Mouse (Mus musculus): ENCODE data around the gene Tgfb1. TPM values are rescaled to one million over a fixed set of nuclear protein-coding genes. Genes with fewer than 3 reads are reported as not detected.

Gene Tgfb1
- polyA plus RNA-seq, 1 experiment from 2014 or later, result 2.5 TPM

DNA sequence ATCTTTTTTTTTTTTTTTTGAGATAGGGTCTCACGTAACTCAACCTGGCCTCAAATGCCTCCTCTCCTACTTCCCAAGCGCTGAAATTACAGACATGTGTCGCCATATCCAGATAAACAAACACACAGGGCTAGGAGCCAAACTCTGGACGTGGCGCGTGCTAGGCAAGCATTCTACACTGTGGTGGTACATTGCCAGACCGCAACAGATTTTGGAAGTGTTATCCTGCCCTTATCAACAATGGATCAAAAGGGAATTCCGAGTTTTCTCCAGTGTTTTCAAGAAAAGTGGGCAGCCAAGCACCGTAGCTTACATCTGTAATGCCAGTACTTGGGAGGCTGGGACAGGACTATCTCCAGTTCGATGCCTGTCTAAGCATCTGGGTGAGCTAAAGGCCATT is 29.0 kb upstream of the Tgfb1 start:
- peak overlapping the region; percentile 59 for H3K4me3 ChIP-seq
- no peaks in the 10 kb centered on the region for H3K27me3 ChIP-seq
- H3K9me3 ChIP-seq, result no peaks in the 10 kb centered on the region
- no peak overlapping the region for H3K27ac ChIP-seq
- H3K9ac ChIP-seq, result peak overlapping the region; percentile 65
- WGBS, result 37% methylated on average over 10 of the region's 10 CpGs
- H3K4me2 ChIP-seq (replicated peaks), result peak overlapping the region; percentile 81
- H3K36me3 ChIP-seq, result peaks cover 4% of the 10 kb centered on the region; the same call in 1 of the 2 replicates
- ATAC-seq (ENCODE audit: insufficient number of reproducible peaks, insufficient read depth, low FRiP score, low TSS enrichment), result no peak
- H3K4me1 ChIP-seq, result peaks cover 24% of the 10 kb centered on the region

DNA sequence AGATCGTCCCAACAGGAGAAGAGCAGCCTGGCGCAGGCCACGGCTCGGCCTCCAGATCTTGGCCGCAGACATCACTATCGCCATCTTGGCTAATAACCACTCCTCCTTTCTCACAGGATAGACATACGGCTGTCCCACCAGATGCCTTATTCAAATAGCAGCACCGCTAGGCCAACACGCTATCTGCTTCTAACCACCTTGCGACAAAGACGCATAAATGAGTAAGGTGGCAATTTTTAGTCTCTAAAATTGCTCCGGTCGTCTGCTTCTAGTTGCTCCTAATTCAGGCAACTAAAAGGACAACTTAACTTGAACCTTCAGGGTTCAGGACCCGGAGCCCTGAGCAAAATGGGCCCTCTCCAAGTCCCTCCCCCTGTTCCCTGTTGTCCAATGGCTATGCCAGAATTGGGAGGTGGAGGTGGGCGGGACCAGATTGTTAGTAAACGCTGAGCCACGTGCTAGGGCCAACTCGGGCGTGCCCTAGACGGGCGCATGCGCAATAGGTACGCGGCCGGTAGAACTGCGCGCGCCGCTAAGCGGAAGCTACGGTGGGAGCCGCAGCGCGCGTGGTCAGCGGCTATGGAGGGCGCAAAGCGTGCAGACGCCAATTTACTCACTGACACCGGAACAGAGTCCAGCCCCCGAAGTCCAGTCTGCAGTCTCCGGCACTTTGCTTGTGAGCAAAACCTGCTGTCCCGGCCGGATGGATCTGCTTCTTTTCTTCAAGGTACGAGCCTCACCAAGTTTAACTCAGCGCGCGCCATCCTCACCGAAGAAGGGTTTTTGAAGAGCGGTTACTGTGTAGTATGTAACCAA is 27.9 kb upstream of the Tgfb1 start, which contains the start of the genes Bckdha and Exosc5:
Gene Bckdha (minus strand): TSS at position 325 of the 816 bp plus-strand sequence.
Gene Exosc5 (plus strand): TSS at position 508 of the 816 bp plus-strand sequence.
- Histone ChIP-seq H3K4me3 (peak within 1 kb of the TSS; percentile 59), H3K27me3 (no peaks in the 10 kb centered on the region), H3K9ac (peak within 1 kb of the TSS; percentile 65), H3K4me1 (peaks cover 24% of the 10 kb centered on the region), H3K9me3 (no peaks in the 10 kb centered on the region), H3K36me3 (peaks cover 12% of the 10 kb centered on the region), H3K27ac (0 out of 2 replicates have a peak within 1 kb of the TSS, but pooled peaks have one; percentile 12), H3K4me2 (replicated peaks) (peak within 1 kb of the TSS; percentile 81)
- under 1% methylated on average over 50 of the region's 50 CpGs for WGBS
- peak; percentile 96 for ATAC-seq (ENCODE audit: insufficient number of reproducible peaks, insufficient read depth, low FRiP score, low TSS enrichment)

DNA sequence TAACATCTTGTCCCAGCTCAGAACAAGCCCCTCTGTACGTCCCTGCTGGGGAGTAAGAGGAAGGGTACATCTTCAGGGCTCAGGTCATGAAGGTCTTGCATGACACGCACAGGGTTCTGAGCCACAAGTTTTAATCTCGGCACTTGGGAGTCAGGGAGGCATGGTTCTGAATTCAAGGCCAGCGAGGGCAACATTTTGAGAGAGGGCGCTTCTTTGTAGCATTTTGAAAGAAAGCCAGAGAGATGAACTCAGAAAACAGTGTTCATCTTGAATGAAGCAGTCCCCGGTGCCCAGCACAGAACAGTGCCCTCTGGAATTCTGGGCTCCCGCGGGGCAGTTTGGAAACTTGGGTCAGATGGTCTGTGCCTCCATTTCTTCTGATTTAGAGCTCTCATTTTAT is 20.4 kb upstream of the Tgfb1 start:
- Histone ChIP-seq H3K4me2 (replicated peaks) (no peak overlapping the region), H3K27ac (no peak overlapping the region), H3K9me3 (no peaks in the 10 kb centered on the region), H3K36me3 (peaks cover 57% of the 10 kb centered on the region), H3K4me3 (no peak overlapping the region), H3K27me3 (no peaks in the 10 kb centered on the region), H3K4me1 (no peaks in the 10 kb centered on the region), H3K9ac (no peak overlapping the region)
- 91% methylated on average over 8 of the region's 8 CpGs for WGBS
- ATAC-seq (ENCODE audit: insufficient number of reproducible peaks, insufficient read depth, low FRiP score, low TSS enrichment), result no peak

DNA sequence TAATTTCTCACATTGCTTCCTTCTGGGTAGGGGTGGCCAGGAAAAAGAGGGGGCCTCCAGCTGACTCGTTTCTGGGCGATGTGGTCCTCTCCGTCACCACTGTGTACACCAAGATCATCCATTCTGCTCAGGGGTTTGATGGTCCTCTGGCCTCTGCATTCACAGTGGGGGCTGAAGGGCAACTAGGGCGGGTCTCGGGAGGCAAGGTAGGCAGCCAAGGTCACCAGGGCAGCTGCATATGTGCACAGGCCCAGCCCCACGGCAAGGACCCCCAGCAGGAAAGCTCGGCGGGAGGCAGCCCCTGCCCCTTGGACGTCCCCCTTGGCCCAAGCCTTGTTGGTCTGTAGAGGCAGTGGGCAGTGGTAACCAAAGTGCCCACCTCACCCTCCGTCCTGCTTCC is 17.6 kb upstream of the Tgfb1 start:
- Histone ChIP-seq H3K27me3 (peaks cover 12% of the 10 kb centered on the region), H3K27ac (no peak overlapping the region), H3K9ac (no peak overlapping the region), H3K36me3 (peaks cover 42% of the 10 kb centered on the region), H3K4me3 (no peak overlapping the region), H3K9me3 (no peaks in the 10 kb centered on the region), H3K4me1 (no peaks in the 10 kb centered on the region), H3K4me2 (replicated peaks) (no peak overlapping the region)
- 89% methylated on average over 10 of the region's 10 CpGs for WGBS
- no peak for ATAC-seq (ENCODE audit: insufficient number of reproducible peaks, insufficient read depth, low FRiP score, low TSS enrichment)

DNA sequence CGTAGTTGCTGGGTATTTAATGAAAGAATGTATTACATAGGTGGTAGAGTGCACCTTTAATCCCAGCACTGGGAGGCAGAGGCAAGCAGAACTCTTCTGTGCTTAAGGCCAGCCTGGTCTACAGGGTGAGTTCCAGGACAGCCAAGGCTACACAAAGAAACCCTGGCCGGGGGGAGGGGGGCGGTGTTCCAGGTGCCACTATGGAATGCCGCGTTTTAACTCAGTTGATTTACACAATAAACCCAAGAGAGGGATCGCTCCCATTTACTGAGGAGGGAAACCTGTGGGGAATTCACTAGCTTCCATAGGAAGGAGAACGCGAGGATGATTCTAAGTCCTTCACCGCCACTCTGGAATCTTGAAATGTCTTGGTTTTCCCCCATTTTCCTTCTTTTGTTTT is 17.2 kb upstream of the Tgfb1 start:
- WGBS, result 82% methylated on average over 9 of the region's 9 CpGs
- no peak overlapping the region for H3K9ac ChIP-seq
- peaks cover 17% of the 10 kb centered on the region for H3K27me3 ChIP-seq
- H3K4me3 ChIP-seq, result no peak overlapping the region
- no peak for ATAC-seq (ENCODE audit: insufficient number of reproducible peaks, insufficient read depth, low FRiP score, low TSS enrichment)
- H3K27ac ChIP-seq, result no peak overlapping the region
- H3K4me2 ChIP-seq (replicated peaks), result no peak overlapping the region
- H3K9me3 ChIP-seq, result no peaks in the 10 kb centered on the region
- H3K4me1 ChIP-seq, result no peaks in the 10 kb centered on the region
- H3K36me3 ChIP-seq, result peaks cover 38% of the 10 kb centered on the region

DNA sequence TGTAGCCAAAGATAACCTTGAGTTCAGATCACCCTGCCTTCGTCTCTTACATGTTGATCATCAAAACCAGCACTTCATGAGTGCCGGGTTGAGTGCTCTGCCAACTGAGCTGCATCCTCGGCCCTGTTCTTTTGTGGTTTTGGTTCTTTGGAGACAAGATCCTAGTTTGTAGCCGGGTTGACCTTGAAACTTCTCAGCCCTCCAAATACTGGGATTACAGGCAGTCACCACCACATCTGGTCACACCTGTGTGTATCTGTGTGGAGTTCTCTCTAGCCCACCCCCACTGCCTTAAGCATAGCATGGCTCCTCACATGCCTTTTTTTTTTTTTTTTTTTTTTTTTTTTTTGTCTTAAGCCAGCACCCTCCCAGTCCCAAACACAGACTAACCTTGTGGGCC is 16.7 kb upstream of the Tgfb1 start:
- Histone ChIP-seq H3K4me3 (no peak overlapping the region), H3K4me2 (replicated peaks) (no peak overlapping the region), H3K27me3 (peaks cover 22% of the 10 kb centered on the region), H3K36me3 (peaks cover 38% of the 10 kb centered on the region), H3K27ac (no peak overlapping the region), H3K9me3 (no peaks in the 10 kb centered on the region), H3K4me1 (no peaks in the 10 kb centered on the region), H3K9ac (no peak overlapping the region)
- ATAC-seq (ENCODE audit: insufficient number of reproducible peaks, insufficient read depth, low FRiP score, low TSS enrichment), result no peak
- WGBS, result 94% methylated on average over 4 of the region's 4 CpGs

DNA sequence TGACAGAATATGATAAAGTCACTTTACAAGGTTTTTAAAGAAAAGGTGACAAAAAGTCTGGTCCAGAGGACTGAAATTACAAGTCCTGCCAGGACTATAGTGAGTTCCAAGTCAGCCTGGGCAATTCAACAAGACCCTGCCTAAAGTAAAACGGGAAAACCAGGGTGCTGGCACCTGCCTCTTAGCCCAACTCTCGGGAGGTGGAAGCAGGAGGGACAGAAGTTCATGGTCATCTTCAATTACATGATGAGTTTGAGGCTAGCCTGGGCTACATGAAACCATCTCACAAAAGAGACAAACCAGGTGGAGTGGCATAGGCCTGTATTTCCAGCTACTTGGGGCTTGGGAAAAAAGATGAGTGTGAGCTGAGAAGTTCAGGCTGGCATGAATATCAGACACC is 15.1 kb upstream of the Tgfb1 start:
- ATAC-seq (ENCODE audit: insufficient number of reproducible peaks, insufficient read depth, low FRiP score, low TSS enrichment), result no peak
- whole genome bisulfite sequencing, result 78% methylated on average over 2 of the region's 2 CpGs
- Histone ChIP-seq H3K36me3 (peaks cover 26% of the 10 kb centered on the region), H3K27me3 (peaks cover 35% of the 10 kb centered on the region), H3K4me2 (replicated peaks) (no peak overlapping the region), H3K9me3 (no peaks in the 10 kb centered on the region), H3K4me3 (no peak overlapping the region), H3K9ac (no peak overlapping the region), H3K4me1 (no peaks in the 10 kb centered on the region), H3K27ac (no peak overlapping the region)

DNA sequence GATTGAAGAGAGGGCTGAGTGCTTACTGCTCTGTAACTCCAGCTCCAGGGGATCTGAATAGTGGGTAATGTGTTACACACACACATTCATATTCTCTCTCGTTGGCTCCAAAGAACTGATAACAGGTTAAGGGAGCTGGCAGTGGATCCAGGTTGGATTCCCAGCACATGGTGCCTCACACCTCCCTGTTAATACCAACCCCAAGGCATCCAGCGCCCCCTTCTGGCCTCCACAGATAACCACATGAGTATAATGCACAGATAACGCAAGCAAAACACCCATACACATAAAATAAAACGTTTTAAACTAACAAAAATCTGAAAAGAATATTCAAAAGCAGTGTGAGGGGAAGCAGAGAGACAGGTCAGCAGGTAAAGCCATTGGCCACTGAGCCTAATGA is 14.4 kb upstream of the Tgfb1 start:
- ATAC-seq (ENCODE audit: insufficient number of reproducible peaks, insufficient read depth, low FRiP score, low TSS enrichment), result no peak
- peaks cover 35% of the 10 kb centered on the region for H3K27me3 ChIP-seq
- no peak overlapping the region for H3K9ac ChIP-seq
- H3K4me2 ChIP-seq (replicated peaks), result no peak overlapping the region
- H3K36me3 ChIP-seq, result peaks cover 21% of the 10 kb centered on the region; the same call in 1 of the 2 replicates
- WGBS, result 51% methylated on average over 4 of the region's 4 CpGs
- H3K4me3 ChIP-seq, result no peak overlapping the region
- no peaks in the 10 kb centered on the region for H3K9me3 ChIP-seq
- H3K27ac ChIP-seq, result no peak overlapping the region
- no peaks in the 10 kb centered on the region for H3K4me1 ChIP-seq

DNA sequence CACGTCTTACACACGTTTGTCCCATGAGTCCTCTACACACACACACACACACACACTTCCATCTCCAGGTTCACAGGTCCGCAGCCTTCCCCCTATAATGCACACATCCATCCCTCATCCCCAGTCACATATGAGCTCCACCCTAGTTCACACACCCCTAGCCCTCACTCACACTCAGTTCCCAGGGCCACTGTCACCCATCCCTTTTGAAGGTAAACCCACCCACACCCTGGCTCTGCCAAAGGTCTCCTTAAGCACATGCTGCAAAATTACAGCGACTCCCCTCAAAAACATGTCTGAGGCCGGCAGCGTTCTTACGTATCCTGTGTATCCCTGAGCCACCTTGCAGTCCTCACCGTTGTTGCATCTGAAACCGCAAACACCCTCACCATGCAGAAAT is 12.5 kb upstream of the Tgfb1 start:
- Histone ChIP-seq H3K27ac (no peak overlapping the region), H3K9ac (no peak overlapping the region), H3K36me3 (0 out of 2 replicates have a peak, but pooled peaks cover 2% of the 10 kb centered on the region), H3K9me3 (no peaks in the 10 kb centered on the region), H3K4me3 (peak overlapping the region; percentile 25), H3K4me2 (replicated peaks) (peak overlapping the region; percentile 53; the same call in 1 of the 2 replicates), H3K27me3 (peaks cover 40% of the 10 kb centered on the region), H3K4me1 (no peaks in the 10 kb centered on the region)
- WGBS, result 33% methylated on average over 9 of the region's 9 CpGs
- no peak for ATAC-seq (ENCODE audit: insufficient number of reproducible peaks, insufficient read depth, low FRiP score, low TSS enrichment)

DNA sequence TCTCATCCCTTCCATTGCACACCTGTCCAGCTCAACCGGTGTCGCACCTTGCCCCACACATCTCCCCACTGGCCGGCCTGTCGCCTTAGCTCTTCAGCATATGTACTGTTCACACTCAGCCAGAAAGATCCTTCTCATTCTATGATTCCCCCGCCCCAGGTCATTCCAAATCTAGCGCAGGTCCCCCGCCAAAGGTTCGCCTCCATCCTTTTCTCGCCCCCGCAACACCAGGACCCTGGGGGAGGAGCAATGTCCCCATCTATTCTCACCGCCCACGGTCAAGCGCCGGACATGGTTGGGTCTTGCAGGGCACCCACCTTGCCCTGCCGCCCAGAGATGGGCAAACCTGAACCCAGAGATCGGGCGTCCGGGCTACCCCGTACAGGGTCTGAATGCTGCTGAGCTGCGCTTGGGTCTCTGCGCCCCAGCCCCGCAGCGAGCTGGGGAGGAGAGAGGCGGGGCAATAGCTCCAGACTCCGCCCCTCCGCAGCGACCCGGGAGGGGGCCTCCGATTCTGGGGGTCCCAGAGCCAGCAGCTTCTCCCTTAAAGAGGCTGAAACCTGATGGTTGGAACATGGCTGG is 12.0 kb upstream of the Tgfb1 start, which contains the start of gene Tmem91:
Gene Tmem91 (minus strand): TSS at position 448 of the 582 bp plus-strand sequence.
- H3K4me3 ChIP-seq, result peak within 1 kb of the TSS; percentile 25
- WGBS, result 2% methylated on average over 29 of the region's 29 CpGs
- no peaks in the 10 kb centered on the region for H3K36me3 ChIP-seq
- peaks cover 40% of the 10 kb centered on the region for H3K27me3 ChIP-seq
- H3K27ac ChIP-seq, result no peak within 1 kb of the TSS
- H3K9ac ChIP-seq, result no peak within 1 kb of the TSS
- ATAC-seq (ENCODE audit: insufficient number of reproducible peaks, insufficient read depth, low FRiP score, low TSS enrichment), result no peak
- H3K4me2 ChIP-seq (replicated peaks), result peak within 1 kb of the TSS; percentile 53
- no peaks in the 10 kb centered on the region for H3K9me3 ChIP-seq
- H3K4me1 ChIP-seq, result no peaks in the 10 kb centered on the region

DNA sequence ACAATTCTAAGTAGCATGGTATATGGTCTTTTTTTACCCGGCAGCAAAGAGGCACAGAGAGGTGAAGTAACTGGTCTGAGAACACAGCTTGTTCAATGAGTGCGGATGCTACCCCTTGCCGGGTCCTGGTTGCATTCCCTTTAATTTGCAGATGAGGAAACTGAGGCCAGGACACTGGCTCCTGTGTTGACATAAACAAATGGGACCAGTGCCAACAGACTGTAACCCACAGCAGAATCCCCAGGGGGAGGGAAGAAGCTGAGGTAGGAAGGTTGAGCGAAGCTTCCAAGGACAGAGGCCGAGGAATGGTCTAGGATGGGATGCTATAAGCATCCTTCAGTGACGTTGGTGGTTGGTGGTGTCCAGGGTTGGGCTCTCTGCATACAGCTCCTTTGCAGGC is 11.4 kb upstream of the Tgfb1 start:
- no peaks in the 10 kb centered on the region for H3K36me3 ChIP-seq
- no peak for ATAC-seq (ENCODE audit: insufficient number of reproducible peaks, insufficient read depth, low FRiP score, low TSS enrichment)
- no peak overlapping the region for H3K9ac ChIP-seq
- WGBS, result 38% methylated on average over 6 of the region's 6 CpGs
- H3K9me3 ChIP-seq, result no peaks in the 10 kb centered on the region
- H3K4me2 ChIP-seq (replicated peaks), result no peak overlapping the region
- H3K27me3 ChIP-seq, result peaks cover 40% of the 10 kb centered on the region
- H3K4me3 ChIP-seq, result 0 out of 2 replicates have a peak overlapping the region, but pooled peaks have one; percentile 25
- H3K4me1 ChIP-seq, result 0 out of 2 replicates have a peak, but pooled peaks cover 5% of the 10 kb centered on the region
- H3K27ac ChIP-seq, result no peak overlapping the region

Data from embryonic facial prominence, embryonic 12.5 days (tissue).